Mouse (Mus musculus) adrenal gland (tissue): ENCODE results near the gene Usp39.

Experiments
- intact Hi-C: fragments of 180-260 bp; cut with DNase I; formaldehyde crosslinking; loops from one replicate; pipeline ENCODE4 v1.15.1; 2025
- long read RNA-seq, 2 experiments: library from polyadenylated mRNA; unstranded; transcript quantifications; one replicate each; pipeline ENCODE4 v2.0.0; 2020; ENCODE audit warnings: borderline replicate concordance in 1 of 2; ENCODE audit not compliant: insufficient replicate concordance in 1 of 2

The Usp39 gene
- long read RNA-seq, experiment 1, transcript Usp39-201 (13 exons, 2,244 nt) = major isoform, 24 of 31 reads
- long read RNA-seq, experiment 1, partial matches to known transcripts = 2 of 31 reads
- long read RNA-seq, experiment 1, other reads (novel, unspliced or antisense) = 5 of 31 reads
- long read RNA-seq, experiment 2, transcript Usp39-201 (13 exons, 2,244 nt) = major isoform, 26 of 36 reads
- long read RNA-seq, experiment 2, partial matches to known transcripts = 5 of 36 reads
- long read RNA-seq, experiment 2, other reads (novel, unspliced or antisense) = 5 of 36 reads

GRCm38 (mm10) chr6:72345074-72345567, at the start of gene Usp39:
TSS of gene Usp39 (minus strand) at chr6:72345184.
- intact Hi-C loops = no loop called here

- intact Hi-C loops = no loop called here
Measured at GRCm38 (mm10) chr6:72392341-72392740, 47.4 kb upstream of the Usp39 start.

- intact Hi-C loops = no loop called here
Measured at GRCm38 (mm10) chr6:72390795-72391521, 46.0 kb upstream of the Usp39 start.

GRCm38 (mm10) chr6:72389941-72390771, 45.2 kb upstream of the Usp39 start, which contains the start of gene Vamp8:
TSS of gene Vamp8 (minus strand) at chr6:72390703.
- intact Hi-C loops = no loop called here

GRCm38 (mm10) chr6:72389471-72389940, 44.5 kb upstream of the Usp39 start:
- intact Hi-C loops = no loop called here

GRCm38 (mm10) chr6:72388791-72389329, 43.9 kb upstream of the Usp39 start:
- intact Hi-C loops = no loop called here

- intact Hi-C loops = no loop called here
Measured at GRCm38 (mm10) chr6:72388266-72388665, 43.3 kb upstream of the Usp39 start.

GRCm38 (mm10) chr6:72387816-72388215, 42.8 kb upstream of the Usp39 start:
- intact Hi-C loops = no loop called here

GRCm38 (mm10) chr6:72386561-72386960, 41.6 kb upstream of the Usp39 start:
- intact Hi-C loops = no loop called here

- intact Hi-C loops = no loop called here
Measured at GRCm38 (mm10) chr6:72385258-72385657, 40.3 kb upstream of the Usp39 start.

GRCm38 (mm10) chr6:72383952-72384351, 39.0 kb upstream of the Usp39 start:
- intact Hi-C loops = no loop called here

GRCm38 (mm10) chr6:72383142-72383820, 38.3 kb upstream of the Usp39 start:
- intact Hi-C loops = no loop called here

- intact Hi-C loops = no loop called here
Measured at GRCm38 (mm10) chr6:72382494-72382893, 37.5 kb upstream of the Usp39 start.

- intact Hi-C loops = no loop called here
Measured at GRCm38 (mm10) chr6:72380131-72380770, 35.3 kb upstream of the Usp39 start, which contains the start of gene Vamp5. TSS of gene Vamp5 (minus strand) at chr6:72380468.

GRCm38 (mm10) chr6:72379377-72380130, 34.6 kb upstream of the Usp39 start:
- intact Hi-C loops = no loop called here

- intact Hi-C loops = no loop called here
Measured at GRCm38 (mm10) chr6:72378510-72379234, 33.7 kb upstream of the Usp39 start.

GRCm38 (mm10) chr6:72374820-72375563, 30.0 kb upstream of the Usp39 start:
- intact Hi-C loops = no loop called here

- intact Hi-C loops = no loop called here
Measured at GRCm38 (mm10) chr6:72374206-72374605, 29.2 kb upstream of the Usp39 start.
